Mouse (Mus musculus) CD4-positive, CD25-positive, alpha-beta regulatory T cell, adult 2 months (primary cell): ENCODE measurements at regions not wholly inside any gene's neighbourhood (a gene's known extent, or its start where the extent isn't known, plus 50 kb on each side); places are given as distances from the start of the nearest gene placed in this dataset.

ENCODE experiments used
- DNase-seq: peaks from one replicate; pipeline ENCODE4 v3.0.0-alpha.2; 2012; ENCODE audit warnings: low read depth, low spot score

DNA sequence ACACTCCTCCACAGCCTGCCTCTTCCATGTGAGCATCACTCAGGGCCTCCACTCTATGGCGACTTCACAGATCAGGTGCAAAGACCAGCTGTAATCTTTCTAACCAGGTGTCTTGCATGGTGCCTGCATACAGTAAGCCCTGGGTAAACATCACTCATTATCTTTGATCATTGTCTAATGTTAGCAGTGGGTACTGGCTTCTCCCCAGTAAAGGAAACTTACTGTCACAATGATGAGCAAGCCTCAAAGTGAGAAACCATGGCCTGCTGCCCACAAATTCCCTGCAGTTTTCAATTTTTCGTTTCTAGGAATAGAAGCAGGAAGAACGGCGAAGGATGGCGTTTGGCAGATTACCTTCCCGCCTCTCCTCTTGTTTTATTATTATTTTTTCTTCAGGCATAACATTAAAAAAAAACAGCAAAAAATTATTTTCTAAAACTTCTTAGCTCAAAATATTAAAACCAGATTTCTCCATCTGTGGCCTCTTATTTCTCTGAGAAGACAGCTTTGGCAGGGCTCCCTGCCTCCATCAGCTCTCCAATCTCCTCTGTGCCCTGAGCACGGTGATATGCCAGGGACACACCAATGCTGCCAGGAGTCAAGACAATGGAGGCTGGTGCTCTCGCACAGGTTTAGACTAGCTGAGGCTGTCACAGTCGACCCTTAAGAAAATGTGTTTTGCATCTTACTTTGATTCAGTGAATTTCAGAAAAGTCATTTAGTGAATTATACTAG lies 169.2 kb upstream of the Cxcl12 start:
- no peak for DNase-seq

DNA sequence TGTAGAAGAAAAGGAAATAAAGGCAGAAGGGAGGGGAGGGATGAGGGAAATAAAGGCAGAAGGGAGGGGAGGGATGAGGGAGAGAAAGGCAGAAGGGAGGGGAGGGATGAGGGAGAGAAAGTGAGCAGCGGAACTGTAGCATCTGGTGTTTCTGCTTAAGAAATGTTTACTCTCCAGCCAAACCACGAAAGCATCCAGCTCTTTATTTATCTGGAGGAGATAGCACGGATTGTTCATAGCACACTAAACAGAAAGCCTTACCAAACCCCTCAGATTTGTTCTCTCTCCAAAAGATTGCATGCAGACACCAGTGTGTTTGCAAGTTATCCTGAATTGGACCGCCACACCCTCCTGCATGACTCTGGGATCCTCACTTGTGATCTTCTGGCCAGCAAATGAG lies 168.4 kb upstream of the Cxcl12 start:
- no peak for DNase-seq

DNA sequence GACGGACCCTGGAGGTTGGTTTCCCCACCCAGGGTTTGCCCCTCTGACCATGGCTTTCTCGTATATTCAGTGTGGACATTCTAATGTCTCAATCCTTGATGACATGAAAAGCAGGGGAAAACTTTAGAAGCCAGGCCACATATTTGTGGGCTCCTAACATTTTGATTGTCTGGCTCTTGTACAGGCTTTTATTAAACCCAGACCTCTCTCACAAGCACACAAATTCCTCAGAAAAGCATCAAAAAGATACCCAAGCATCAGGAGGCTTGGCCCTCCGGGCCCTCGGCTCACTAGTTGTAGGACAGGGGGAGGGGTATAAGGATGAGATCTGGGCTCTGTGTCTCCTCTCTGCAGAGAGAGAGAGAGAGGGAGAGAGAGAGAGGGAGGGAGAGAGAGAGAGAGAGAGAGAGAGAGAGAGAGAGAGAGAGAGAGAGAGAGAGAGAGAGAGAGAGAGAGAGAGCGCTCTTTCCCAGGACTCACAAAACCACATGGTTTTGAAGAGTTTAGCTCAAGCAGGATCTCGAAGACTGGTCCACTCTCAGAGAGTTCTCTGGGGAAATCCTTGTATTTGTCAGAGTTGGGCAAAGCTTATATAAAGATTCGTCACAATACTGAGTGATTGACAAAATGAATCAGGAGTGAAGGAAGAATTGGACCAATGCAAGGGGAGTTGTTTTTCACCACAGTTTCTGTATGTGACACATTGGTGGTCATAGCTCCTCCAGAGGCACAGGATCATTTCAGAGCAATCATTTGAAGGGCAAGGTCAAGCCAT lies 167.2 kb upstream of the Cxcl12 start:
- no peak for DNase-seq

DNA sequence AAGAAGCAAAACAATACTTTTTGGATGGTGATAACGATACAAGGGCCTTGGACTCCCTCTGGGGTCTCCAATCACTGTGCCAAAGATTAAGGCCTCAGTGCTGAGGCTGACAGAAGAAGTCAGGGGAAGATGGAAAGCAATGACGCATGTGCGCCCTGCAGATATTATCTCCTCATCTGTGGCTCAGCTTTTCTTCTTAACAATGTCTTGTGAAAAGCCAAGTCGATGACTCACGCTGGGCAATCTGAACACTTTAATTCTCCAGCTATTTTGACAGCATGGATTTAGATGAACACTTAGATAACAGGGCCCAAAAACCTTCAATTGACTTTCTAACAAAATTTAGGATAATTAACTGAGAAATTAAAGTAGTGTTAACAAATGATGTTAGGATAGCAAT lies 155.7 kb upstream of the Cxcl12 start:
- DNase-seq = no peak

DNA sequence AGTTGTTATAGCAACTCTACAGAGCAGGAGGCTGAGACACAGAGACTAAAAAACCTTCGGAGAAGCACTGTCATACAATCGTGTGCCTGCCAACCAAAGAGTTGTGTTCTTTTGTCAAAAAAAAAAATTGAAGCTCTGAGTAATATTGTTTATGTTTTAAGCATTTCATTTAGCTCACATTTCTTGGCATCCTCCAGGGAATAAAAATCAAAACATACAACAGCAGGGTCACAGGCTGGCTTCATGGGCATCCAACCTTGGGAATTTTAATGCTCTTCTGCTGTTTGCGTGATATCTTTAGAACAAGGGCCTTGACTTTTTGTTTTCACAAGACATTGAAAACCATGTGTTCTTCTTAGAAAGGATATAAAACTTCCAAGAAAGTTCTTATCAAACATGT lies 152.9 kb upstream of the Cxcl12 start:
- DNase-seq = no peak

DNA sequence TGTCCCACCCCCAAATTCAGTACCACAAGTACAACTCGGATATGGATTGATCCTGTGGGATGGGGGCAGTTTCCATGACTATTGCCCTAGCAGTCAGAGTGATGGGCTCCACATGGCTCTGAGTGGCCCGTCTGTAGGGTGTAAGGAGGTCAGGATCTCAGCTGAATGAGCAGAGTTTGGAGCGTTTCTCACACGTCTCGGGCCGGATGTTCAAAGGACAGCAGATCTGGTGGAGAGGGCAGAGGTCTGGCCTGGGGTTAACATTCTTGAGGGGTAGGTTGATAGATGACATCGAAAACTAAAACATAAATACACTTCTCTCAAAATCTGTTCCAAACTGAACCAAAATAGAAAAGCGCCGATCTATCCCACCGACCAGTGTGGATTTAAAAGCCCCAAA lies 146.5 kb upstream of the Cxcl12 start:
- DNase-seq = no peak

DNA sequence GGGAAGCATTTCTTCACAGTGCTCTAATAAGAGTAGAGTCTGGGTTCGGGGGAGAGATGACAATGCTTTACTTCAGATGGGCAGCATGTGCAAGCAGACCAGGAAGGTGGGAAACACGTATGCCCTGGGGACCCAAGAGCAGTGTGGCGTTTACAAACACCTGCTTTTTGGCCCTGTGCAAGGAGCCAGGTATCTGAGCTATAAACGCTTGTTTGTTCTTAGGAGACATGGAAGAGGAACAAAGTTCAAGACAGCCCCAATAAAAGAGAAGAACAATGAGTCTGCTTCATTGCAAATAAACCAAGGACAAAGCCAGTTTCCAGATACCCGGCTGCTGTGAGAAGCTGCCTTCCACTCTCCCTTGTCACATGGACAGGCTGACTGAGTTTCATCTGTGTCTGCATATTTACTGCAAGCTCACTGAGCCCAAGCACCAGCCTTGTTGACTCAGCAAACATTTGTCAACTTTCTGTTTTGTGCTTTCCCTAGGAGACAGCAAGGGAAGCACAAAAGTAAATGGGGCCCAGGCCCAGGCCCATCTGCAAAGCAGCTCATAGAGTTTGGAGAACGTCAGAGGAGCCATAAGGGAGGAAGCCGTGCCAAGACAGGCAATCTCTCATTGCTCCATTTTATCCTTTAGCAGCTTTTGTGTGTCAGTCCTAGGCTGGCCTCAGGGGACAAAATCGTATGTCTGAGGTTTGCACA lies 136.1 kb upstream of the Cxcl12 start:
- DNase-seq = no peak

DNA sequence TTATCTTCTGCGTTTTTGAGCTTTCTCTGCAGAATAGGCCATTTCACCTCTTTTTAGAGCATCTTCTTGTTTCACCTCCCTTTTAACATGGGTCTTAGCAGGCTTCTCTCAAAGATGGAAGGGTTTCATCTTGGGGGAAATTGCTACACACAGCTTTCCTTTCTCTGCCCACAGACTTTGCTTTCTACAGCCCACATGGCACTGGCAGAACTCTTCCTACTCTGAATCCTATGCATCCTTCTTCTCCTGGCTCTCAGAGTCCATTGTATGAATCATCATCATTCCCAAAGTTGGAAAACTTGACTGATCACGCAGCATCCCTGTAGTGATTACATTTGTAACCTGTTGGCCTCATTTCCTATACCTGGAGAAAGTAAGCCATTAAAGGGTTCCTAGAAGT lies 124.6 kb upstream of the Cxcl12 start:
- no peak for DNase-seq

DNA sequence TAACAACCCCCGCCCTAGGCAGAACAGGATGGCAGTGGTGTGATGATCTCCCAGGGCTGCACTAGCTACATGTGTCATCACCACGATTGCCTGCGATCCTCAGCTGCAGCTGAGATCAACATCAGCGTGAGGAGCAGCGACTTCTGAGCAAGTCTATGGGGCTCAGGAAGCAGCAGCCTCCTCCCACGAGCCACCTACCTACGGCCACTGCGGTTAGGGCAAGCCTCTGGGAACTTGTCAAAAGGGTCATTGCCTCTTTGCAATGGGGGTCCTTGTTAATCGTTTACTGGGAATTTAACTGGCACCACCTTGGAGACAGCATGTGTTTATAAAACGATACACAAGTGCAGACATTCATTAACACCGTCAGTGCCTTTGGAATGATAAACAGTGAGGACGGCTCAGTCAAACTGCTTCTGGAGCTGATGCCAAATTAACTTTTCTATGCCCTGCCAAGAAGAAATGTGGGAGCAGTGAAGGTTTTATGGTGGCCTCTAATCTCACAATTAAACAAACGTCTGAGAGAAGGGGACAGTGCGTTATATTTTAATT lies 118.8 kb upstream of the Cxcl12 start:
- no peak for DNase-seq

DNA sequence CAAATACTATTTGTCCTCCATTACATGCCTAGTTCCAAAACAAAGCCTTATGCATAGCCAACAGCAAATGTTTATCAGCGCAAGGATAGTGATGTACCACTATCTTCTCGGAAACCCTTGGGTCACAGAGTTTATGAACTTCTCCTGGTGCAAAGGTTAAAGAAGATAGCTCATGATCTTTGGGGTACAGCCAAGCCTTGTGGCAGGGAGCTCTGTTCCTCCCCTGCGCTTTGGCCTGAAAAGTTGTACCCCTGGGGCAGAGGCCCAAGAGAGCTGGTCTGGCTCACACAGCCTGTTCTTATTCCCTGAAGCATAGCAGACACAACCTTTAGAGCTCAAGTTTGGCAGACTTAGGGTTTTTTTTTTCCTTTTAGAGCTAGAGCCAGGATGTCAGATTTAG lies 107.6 kb upstream of the Cxcl12 start:
- no peak for DNase-seq

DNA sequence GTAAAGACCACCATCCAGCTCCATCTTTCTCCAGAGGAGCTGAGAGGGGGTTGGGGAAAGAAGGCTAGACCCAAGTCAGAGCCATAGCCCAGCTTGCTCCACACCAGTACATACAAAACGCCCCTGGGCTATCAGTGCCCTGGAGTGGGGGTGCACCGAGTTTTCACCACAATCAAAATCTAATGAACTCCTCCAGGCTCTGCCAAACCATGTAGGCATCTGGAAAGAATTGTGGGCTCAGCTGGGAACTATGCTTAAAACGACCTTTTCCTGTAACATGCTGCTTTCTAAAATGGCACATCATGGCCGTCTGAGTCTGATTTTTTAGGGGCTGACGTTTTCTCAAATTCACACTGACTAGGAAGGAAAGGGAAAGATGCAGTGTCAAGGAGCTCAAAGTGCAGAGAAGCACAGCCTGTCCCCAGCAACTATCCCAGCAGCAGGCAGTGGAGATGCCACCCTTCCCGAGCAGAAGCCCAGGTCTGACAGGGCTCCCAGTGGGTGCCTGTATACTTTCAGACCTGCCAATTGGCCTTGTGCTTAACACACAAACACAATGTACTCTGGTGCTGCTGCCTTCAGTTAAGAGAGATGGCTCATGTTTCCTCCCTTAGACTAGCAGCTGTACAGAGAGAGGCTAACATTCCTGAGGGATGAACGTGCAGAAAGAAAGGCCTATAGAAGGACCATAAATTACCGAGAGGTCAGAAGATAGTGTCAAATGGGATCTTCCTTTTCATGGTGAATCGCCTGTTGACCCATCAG lies 100.6 kb upstream of the Cxcl12 start:
- no peak for DNase-seq

DNA sequence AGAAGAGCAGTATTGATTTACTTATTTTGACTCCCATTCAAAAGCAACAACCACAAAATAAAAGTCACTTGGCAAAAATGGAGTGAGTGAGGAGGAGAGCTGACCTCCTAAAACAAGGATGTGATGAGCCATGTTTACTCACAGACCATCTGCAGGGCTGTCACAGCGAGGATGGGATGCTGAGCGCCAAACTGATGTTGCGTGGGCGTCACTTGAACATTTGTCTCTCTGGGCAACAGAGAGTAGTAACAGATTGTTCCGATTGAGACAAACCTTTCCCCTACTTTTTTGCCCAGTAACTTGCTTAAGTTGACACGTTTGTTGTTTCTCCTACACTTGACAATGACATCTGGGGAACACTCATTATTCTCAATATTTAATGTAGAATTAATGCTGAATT lies 97.0 kb upstream of the Cxcl12 start:
- no peak for DNase-seq

DNA sequence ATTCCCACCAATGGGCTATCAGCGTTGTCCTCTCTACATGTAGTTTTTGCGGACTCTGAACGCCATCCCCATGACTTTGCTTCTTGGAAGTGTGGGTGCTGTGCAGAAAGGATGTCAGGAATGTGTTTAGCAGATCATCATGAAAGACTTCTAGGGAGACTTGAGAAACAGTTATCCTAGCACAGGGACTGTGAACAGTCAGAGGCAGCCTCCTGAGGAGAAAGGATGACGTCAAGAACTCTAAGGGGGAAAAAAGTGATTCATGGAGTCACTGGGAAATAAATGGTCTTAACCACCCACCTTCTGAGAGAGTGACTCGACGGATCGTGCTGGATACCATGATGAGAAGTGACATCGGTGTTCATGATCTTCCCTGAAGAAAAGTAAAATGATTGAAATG lies 96.5 kb upstream of the Cxcl12 start:
- no peak for DNase-seq

DNA sequence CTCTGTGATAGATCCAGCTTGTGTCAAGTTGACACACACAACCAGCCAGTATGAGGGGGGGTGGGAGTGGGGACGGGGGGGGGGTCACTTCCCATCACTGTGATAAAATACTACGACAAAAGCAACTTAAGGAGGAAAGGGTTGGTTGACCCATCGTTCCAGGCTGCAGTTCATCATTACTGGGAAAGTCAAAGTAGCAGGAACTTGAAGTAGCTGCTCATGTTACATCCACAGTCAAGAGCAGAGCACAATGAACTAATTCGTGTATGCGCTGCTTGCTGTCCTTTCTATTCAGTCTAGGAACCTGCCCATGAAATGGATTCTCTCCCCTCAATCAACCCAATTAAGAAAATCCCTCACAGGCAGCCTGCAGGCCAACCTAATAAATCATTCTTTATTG lies 88.8 kb upstream of the Cxcl12 start:
- no peak for DNase-seq

DNA sequence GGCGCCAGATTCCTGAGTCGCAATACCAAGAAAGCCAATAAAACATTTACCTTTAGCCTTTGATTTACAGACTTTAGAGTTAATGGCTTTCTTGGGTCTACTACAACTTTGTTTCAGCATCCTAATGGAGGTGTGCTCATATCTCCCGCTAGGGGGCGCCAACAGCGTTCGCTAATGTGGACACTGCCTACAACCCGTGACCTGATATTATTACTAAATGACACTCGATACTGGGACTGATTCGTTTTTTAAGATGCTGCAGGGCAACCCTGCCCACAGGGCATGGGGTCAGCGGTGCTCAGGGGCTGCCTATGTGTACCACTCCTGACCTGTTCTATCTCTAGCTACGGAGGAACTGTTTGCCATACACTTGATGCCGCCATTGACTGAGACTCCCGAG lies 87.4 kb upstream of the Cxcl12 start:
- DNase-seq = no peak

DNA sequence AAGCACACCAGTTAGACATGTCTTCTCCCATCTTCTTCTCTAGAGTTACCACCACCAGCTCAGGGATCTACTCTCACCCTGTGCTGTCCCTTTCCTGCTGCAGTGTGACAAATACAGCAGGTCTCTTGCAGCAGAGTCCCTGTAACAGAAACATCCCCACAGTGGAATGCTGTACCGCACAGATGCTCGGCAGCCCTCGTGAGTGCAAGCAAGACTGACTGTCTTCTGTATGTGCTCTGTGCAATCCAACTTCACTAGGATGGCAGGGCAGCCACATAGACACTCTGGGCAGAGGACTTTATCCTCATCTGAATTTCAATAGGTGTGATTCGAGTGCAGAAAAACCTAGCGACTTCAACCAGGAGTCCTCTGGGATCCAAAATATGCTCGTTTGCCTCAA lies 84.1 kb upstream of the Cxcl12 start:
- no peak for DNase-seq

DNA sequence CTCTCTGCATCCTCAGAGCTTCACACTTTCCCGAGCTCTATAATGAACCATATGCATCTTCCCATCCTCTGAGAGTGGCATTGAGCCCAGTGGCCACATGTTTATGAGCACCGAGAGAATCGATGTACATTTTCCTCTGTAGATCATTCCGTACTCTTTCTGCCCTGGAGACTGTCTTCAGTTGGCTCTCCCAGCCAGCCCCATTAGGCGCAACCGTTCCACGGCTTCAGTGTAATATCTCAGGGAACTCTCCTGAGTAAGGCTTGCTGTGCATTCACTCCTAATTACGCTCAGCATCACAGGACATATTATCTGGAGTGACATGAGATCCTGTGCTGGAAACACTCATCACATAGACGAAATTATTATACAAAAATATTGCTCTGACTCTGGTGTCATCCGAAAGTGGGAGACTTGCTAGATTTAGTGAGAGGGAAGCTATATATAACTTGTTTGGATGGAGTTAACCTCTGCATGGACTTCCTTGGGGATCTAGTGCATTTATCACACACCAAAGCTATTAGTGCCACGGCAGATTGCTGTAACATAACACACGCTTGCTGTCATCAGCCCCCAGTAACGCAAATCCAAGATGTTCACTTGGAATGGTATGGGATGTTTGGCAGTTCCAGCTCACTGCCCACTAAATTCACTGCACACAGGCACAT lies 83.4 kb upstream of the Cxcl12 start:
- DNase-seq = no peak

DNA sequence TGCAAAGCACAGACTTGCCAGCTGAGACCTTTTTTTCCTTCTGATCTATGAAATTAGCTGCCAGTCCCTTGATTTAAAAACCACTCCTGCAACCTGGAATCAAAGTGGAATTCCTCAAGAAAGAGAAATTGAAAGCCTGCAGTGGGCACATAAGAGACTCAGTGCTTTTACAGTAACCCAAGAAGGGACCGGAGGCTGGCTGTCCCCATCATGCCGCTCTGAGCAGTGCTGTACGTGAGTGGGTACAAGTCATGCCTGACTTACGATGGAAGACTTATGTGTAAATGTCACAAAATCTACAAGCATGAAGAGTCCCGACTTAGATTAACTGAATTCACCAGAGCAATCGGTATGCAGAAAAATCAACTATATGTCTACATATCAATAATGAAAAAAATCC lies 73.6 kb upstream of the Cxcl12 start:
- no peak for DNase-seq

DNA sequence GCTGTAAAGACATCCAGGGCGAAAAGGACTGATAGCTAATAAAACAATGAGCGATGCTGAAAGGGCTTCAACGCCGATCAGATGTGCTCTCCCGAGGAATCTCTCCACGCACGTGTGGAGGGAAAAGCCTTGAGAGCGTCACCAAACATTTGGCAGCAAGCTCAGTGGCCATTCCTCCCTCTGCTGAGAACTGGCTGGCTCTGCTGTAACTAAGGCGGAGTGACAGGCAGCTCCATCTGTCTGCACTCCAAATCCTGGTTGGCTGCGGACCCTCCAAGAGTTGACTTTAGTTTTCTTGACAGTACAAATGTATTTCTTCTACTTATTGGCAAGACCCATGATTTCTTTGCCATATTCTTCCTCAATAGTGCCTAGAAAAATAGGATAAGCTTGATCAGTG lies 68.5 kb upstream of the Cxcl12 start:
- no peak for DNase-seq

DNA sequence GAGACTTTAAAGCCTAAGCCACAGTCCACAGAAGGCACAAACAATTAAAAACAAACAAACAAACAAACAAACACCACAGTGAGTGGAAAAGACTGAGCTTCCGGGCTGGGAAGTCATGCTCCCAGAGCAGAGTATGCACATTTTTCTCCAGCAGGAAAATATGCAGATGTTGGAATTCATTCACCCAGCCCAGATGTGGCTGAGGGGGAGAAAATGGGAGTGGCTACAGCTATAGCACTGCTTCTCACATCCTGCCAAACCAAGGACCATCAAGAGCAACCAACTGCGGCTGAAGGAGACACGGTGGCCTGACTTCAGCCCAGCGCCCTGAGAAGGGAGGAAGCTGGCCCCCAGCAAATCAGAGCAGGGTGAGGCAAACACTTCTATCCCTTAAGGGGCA lies 65.6 kb upstream of the Cxcl12 start:
- no peak for DNase-seq

DNA sequence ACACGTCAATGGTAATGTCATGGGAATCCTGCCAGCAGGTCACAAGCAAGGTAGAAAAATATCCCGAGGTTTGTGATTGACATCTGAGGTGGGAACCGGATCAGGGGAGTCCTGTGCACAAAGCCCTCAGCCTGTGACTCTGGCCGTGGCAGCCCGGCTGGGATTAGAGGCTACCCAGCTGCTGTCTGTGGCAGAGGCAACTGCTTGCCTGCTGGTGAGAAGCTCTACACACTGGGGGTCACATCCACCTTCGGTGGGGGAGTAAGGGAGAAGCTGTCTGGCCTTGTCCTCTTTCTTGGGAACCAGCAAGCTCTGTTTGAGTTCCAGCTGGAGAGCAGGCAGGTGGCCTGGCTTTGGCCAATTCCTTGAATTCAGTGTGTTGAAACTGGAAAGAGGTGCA lies 64.3 kb upstream of the Cxcl12 start:
- DNase-seq = no peak
